Mouse (Mus musculus): Measurements from ENCODE around the gene Fitm1.

Gene Fitm1

DNA sequence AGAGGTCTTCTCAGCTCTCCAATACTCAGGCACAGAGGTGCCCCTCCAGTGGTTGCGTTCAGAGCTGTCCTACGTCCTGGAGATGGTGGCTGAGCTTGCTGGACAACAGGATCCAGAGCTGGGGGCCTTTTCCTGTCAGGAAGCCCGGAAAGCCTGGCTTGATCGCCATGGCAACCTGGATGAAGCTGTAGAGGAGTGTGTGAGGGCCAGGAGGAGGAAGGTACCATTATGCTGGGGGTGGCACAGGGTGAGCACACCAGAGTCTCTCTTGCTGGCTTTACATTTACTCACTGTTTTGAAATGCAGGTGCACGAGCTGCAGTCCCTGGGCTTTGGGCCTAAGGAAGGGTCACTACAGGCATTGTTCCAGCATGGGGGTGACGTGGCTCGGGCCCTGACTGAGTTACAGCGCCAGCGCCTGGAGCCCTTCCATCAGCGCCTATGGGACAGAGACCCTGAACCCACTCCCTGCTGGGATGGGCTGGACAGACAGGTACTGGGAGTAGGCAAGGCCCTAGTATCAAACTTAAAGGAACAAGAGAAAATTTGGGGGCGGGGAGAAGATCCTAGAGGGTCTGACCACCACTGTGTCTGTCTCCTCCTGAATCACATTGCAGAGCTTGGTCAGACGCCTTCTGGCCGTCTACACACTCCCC, 20.7 kb downstream of the Fitm1 start:
- no peak for DNase-seq (ENCODE audit: low read depth, low spot score)

DNA sequence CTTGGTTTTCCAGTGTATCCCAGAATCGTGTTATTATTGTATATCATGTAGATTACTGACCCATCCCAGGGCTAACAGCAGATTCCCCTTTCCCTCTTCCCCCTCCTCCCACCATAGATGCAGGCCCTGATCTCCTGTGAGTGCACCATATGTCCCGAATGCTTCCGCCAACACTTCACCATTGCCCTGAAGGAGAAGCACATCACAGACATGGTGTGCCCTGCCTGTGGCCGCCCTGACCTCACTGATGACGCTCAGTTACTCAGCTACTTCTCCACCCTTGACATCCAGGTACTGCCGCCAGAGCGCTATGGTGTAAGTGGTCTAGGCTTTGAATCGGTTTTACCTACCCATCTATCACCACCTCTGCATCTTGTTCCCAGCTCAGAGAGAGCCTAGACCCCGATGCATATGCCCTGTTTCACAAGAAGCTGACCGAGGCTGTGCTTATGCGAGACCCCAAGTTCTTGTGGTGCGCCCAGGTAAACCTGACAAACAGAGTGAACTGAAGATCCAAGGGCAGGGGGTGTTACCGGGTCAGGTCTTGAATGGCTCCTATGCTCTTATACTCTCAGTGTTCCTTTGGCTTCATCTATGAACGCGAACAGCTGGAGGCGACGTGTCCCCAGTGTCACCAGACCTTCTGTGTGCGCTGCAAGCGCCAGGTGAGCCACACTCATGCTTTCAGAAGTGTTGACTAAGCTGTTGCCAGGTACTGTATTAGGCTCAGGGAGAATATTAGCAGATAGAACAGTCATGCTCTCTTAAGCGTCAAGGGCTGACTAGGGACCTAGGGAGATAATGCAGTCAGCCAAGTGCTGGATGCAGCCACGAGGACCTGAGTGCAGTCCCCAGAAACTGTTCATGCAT, 23.3 kb downstream of the Fitm1 start:
- DNase-seq (ENCODE audit: low read depth, low spot score): no peak

DNA sequence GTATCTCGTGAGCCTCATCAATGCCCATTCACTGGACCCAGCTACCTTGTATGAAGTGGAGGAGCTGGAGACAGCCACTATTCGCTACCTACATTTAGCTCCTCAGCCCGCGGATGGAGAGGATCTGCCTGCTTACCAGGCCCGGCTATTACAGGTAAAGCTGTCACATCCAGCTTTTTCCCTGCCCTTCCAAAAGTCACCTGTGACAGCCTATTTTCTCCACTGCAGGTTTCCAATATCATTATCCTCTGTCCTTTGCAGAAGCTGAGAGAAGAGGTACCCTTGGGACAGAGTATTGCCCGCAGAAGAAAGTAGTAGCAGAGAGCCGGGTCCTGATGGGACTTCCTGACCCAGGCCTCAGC, 27.8 kb downstream of the Fitm1 start, which contains the start of gene Irf9:
Gene Irf9 (plus strand): TSS at position 301 of the 362 bp plus-strand sequence.
- peak; percentile 25 for DNase-seq (ENCODE audit: low read depth, low spot score)

DNA sequence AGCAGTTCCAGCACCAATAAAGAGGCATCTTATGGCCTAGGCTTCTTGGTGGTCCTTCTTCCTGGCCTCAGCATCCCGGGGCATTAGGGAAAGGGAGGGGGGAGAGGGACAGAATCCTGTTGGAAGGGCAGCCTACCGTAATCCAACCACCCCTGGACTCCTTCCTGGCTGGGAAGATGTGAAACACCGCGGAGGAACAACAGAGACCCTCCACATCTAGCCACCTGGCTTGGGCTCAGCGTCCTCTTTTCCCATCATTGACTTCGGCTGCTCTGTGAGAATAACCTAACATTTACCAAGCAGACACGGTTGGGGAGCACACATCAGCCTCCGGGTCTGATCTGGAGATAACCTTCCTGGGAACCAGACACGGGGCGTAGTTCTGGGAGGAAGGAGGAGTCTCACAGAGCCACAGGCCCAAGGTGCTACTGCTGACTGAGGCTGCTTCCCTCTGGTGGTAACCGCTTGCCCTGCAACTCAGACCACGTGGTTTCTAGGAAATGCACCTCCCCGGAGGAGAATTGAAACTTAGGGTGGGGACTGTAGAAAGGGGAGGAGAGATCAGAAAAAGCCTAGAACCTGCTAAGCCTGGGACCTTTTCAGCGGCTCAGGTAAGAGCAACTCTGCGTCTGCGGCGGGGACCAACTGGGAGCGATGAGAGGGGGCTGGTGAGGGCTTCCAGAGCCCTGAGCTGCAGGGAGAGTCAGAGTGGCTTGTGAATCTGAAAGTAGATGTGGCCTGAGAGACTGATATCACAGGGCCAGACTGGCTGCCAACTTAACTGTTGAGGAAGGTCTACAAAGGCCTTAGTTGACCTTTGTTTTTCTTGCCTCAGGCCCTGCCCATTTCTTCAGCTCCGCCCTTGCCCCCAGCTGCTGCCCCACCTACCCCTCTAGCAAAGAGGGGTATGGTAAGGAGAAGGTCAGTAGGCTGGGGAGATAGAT, 28.5 kb downstream of the Fitm1 start:
- DNase-seq (ENCODE audit: low read depth, low spot score): peak; percentile 97

DNA sequence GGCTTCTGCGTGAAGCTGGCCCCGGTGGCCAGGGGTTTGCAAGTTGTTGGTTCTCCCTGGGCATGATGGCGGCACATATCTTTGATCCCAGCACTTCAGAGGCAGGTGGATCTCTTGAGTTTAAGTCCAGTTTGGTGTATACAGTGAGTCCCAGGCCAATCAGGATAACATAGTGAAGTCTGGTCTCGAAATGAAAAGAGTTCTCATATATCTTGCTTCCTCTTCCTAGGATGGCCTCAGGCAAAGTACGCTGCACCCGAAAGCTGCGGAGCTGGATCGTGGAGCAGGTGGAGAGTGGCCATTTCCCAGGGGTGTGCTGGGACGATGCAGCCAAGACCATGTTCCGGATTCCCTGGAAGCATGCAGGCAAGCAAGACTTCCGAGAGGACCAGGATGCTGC, 29.4 kb downstream of the Fitm1 start:
- DNase-seq (ENCODE audit: low read depth, low spot score): peak; percentile 44

DNA sequence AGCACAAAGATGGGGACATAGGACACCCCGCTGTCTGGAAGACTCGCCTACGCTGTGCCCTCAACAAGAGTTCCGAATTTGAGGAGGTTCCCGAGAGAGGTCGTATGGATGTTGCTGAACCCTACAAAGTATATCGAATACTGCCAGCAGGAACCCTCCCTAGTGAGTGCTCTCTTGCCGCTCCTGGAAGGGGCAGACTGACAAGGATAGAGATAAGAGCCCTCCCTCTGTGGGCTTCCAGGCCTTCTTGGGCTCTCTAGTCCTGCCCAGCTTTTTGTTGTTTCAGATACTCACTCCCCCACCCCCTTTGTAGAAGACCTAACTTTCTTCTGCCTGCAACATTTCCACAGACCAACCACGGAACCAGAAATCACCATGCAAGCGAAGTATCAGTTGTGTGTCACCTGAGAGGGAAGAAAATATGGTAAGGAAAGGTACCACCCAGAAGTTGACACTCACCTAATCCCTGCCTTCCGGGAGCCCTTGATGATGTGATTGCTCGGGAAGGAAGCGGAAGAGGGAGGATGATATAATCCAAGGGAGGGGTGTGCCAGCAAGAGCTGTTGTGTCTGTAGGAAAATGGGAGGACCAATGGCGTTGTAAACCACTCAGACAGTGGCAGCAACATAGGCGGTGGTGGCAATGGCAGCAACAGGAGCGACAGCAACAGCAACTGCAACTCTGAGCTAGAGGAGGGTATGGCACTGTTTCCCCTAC, 30.5 kb downstream of the Fitm1 start:
- DNase-seq (ENCODE audit: low read depth, low spot score): no peak

- no peak for DNase-seq (ENCODE audit: low read depth, low spot score)
Measured at GRCm38 (mm10) chr14:55608339-55608738, 32.9 kb downstream of the Fitm1 start.

GRCm38 (mm10) chr14:55613346-55613745, 37.9 kb downstream of the Fitm1 start:
- no peak for DNase-seq (ENCODE audit: low read depth, low spot score)

GRCm38 (mm10) chr14:55614565-55615178, 39.3 kb downstream of the Fitm1 start:
- no peak for DNase-seq (ENCODE audit: low read depth, low spot score)

DNA sequence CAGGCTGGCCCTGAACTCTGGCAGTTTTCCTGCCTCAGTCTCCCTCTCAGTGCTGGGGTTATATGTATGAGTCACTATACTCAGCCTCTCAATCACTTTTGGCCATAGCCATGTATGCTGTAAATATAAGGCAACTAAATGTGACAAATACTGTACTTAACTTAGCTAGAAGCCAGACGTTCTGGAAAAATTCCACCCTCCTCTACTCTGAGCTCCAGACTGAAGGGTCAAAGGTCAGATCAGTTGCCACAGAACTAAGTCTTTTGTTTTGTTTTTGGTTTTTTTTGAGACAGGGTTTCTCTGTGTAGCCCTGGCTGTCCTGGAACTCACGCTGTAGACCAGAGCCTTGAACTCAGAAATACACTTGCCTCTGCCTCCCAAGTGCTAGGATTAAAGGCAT, 40.5 kb downstream of the Fitm1 start:
- no peak for DNase-seq (ENCODE audit: low read depth, low spot score)

- no peak for DNase-seq (ENCODE audit: low read depth, low spot score)
Measured at GRCm38 (mm10) chr14:55616844-55617243, 41.4 kb downstream of the Fitm1 start.

GRCm38 (mm10) chr14:55617822-55618221, 42.4 kb downstream of the Fitm1 start, which contains the start of gene Rec8:
Gene Rec8, plus strand, starts transcription at chr14:55618037.
- DNase-seq (ENCODE audit: low read depth, low spot score): peak; percentile 63

DNA sequence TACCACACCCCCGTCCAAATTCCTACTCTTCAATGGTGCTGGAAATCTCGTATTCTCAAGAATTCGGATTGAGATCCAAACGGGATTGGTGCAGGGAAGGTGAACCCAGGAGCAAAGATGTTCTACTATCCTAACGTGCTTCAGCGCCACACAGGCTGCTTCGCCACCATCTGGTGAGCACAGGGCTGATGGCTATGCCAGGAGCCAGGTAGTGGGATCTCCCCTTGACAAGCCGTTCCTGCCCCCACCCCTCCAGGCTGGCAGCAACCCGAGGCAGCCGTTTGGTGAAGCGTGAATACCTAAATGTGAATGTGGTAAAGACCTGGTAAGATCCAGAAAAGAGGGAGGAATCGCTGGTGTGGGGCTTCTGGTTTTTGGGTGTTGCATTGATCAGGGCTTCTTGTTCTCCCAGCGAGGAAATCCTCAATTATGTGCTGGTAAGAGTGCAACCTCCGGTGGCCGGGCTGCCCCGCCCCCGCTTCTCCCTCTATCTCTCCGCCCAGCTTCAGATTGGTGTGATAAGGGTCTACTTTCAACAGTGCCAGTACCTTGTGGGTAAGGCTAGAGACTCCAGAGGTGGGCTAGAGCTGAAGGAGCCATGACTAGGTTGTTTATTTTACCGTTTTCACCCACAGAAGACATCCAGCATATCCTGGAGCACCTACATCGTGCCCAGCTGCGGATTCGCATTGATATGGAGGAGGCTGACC, 43.2 kb downstream of the Fitm1 start:
- peak; percentile 22 for DNase-seq (ENCODE audit: low read depth, low spot score)

Data from CD4-positive helper T cell, adult 2 months (primary cell).